Mouse (Mus musculus) spleen, postnatal 10 days (tissue): Measurements from ENCODE around the gene Eml1.

Experiments
- DNase-seq, 2 experiments: peaks; one replicate each; pipeline ENCODE4 v3.0.0; 2021 to 2022; ENCODE audit warnings: low spot score in 2 of 2

Eml1 gene

GRCm38 (mm10) chr12:108373611-108374010 is 2.9 kb downstream of the Eml1 start:
- no peak for DNase-seq

GRCm38 (mm10) chr12:108374689-108375088 is 3.9 kb downstream of the Eml1 start:
- no peak for DNase-seq

GRCm38 (mm10) chr12:108378379-108379133 is 7.8 kb downstream of the Eml1 start:
- DNase-seq = no peak

GRCm38 (mm10) chr12:108386476-108387232 is 15.9 kb downstream of the Eml1 start:
- DNase-seq = no peak

- DNase-seq = no peak
These were observed 19.0 kb downstream of the Eml1 start for GRCm38 (mm10) chr12:108389718-108390117.

GRCm38 (mm10) chr12:108392254-108393044 is 21.7 kb downstream of the Eml1 start:
- DNase-seq = no peak

GRCm38 (mm10) chr12:108393082-108393481 is 22.3 kb downstream of the Eml1 start:
- DNase-seq = no peak

- peak in 1 of 2 experiments; percentile 50 for DNase-seq
These were observed 22.9 kb downstream of the Eml1 start for GRCm38 (mm10) chr12:108393637-108394036.

GRCm38 (mm10) chr12:108394534-108395284 is 24.0 kb downstream of the Eml1 start:
- no peak for DNase-seq

- DNase-seq = no peak
These were observed 24.5 kb downstream of the Eml1 start for GRCm38 (mm10) chr12:108395285-108395660.

GRCm38 (mm10) chr12:108396081-108396947 is 25.6 kb downstream of the Eml1 start:
- no peak for DNase-seq

- no peak for DNase-seq
These were observed 27.9 kb downstream of the Eml1 start for GRCm38 (mm10) chr12:108398681-108399080.

GRCm38 (mm10) chr12:108399191-108399590 is 28.4 kb downstream of the Eml1 start:
- DNase-seq = no peak

GRCm38 (mm10) chr12:108400951-108401350 is 30.2 kb downstream of the Eml1 start:
- DNase-seq = no peak

GRCm38 (mm10) chr12:108403957-108404356 is 33.2 kb downstream of the Eml1 start:
- no peak for DNase-seq

GRCm38 (mm10) chr12:108409100-108409499 is 38.3 kb downstream of the Eml1 start:
- DNase-seq = no peak

- no peak for DNase-seq
These were observed 39.9 kb downstream of the Eml1 start for GRCm38 (mm10) chr12:108410416-108411208.

GRCm38 (mm10) chr12:108414932-108415331 is 44.2 kb downstream of the Eml1 start:
- DNase-seq = no peak

GRCm38 (mm10) chr12:108419570-108419969 is 48.8 kb downstream of the Eml1 start:
- no peak for DNase-seq

- no peak for DNase-seq
These were observed 50.7 kb downstream of the Eml1 start for GRCm38 (mm10) chr12:108421477-108421876.
